Mouse (Mus musculus): ENCODE measurements around the gene Elmo2.

Gene Elmo2

DNA sequence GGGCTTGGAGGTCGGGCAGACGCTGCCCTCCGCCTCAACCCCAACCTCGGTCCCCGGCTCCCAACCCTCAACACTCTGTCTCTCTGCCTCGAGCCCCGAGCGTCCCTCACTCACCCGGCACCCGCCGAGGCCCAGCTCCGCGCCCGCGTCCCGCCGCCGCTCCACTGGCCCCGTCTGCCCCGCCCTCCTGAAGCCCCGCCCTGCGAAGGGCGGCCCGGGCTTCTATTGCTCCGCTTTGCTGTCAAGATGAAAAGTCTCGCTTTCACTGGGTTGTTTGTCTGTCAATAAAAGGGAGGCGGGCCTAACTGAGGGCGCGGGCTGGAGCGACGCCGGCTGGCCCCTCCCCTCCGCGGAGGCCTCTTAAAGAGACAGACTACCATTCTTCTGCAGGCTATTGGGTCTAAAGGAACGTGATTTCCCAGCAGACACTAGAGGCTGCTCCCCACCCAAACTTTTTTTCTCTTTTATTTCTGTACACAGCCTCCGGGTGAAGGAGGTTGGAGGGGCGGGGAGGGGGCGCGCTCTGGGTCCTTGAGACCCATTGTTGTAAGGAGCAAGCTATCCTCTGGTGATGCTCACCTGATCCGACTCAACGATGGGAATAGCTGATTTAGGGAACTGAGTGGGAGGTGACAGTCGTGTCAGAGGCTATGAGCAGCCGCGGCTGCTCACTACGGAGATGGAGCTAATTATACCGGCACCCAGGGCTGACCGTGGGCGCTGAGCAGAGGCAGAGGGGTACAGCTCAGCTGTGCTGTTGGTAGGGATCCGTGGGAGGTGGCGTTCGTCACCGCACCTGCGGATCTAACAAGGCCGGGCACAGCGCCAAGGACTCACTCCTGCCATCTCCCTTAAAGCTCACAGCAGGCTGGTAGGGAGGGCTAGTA, at the start of gene Elmo2:
TSS of gene Elmo2 (minus strand) at position 176 of the 887 bp plus-strand sequence.
- peak; percentile 89 for DNase-seq (ENCODE audit: extremely low read depth, low read depth)

GRCm38 (mm10) chr2:165376001-165376400, 49.7 kb upstream of the Elmo2 start:
- DNase-seq (ENCODE audit: extremely low read depth, low read depth): peak; percentile 66

- DNase-seq (ENCODE audit: extremely low read depth, low read depth): no peak
Measured at GRCm38 (mm10) chr2:165375478-165375877, 49.2 kb upstream of the Elmo2 start.

DNA sequence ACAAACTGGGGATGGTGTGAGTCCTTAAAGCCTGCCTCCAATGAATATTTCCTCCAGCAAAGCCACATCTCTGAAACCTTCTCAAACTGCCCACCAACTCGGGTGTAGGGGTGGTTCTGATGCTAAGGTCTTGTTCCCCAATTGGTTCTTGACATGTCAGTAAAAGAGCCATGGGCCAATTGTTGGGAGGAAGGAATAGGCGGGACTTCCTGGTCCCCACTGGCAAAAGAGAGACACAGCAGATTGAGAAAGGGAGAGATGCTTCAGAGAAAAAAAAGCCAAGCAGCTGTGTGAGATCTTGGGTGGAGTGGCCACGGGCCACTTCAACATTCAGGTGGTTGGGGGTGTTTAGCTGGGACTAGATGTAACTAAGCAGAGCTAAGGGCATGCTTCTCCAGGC, 44.8 kb upstream of the Elmo2 start:
- DNase-seq (ENCODE audit: extremely low read depth, low read depth): peak; percentile 46

- peak; percentile 75 for DNase-seq (ENCODE audit: extremely low read depth, low read depth)
Measured at GRCm38 (mm10) chr2:165370348-165370747, 44.1 kb upstream of the Elmo2 start.

- no peak for DNase-seq (ENCODE audit: extremely low read depth, low read depth)
Measured at GRCm38 (mm10) chr2:165368496-165368895, 42.2 kb upstream of the Elmo2 start, which contains the start of gene Zfp663. Zfp663 (minus strand) TSS chr2:165368729.

DNA sequence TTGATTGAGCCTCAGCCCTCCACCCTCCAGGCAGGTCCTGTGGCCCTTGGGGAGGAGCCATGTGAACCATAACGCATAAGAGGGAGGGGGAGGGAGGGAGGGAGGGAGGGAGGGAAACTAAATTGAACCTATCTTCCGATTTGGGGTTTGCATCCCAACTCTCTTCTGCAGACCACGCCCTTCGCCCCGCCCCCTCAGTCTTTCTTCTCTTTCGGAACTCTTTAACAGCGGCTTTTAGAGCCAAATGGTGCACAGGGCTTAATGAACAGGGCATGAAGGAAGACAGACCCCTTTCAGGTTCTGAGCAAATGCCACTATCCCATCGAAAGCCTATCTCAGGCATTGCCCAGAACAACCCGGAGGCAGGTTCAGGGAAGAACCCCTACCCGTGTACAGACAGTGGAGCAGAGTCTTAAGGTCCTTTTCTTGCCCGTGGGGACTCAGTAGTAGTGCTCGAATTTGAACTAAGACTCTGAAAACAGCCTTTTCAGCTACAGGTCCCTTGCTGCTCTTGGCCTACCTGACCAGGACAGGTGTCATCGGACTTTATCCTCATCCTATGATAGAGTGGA, 41.7 kb upstream of the Elmo2 start:
- peak; percentile 45 for DNase-seq (ENCODE audit: extremely low read depth, low read depth)

GRCm38 (mm10) chr2:165367047-165367520, 40.8 kb upstream of the Elmo2 start:
- peak; percentile 84 for DNase-seq (ENCODE audit: extremely low read depth, low read depth)

DNA sequence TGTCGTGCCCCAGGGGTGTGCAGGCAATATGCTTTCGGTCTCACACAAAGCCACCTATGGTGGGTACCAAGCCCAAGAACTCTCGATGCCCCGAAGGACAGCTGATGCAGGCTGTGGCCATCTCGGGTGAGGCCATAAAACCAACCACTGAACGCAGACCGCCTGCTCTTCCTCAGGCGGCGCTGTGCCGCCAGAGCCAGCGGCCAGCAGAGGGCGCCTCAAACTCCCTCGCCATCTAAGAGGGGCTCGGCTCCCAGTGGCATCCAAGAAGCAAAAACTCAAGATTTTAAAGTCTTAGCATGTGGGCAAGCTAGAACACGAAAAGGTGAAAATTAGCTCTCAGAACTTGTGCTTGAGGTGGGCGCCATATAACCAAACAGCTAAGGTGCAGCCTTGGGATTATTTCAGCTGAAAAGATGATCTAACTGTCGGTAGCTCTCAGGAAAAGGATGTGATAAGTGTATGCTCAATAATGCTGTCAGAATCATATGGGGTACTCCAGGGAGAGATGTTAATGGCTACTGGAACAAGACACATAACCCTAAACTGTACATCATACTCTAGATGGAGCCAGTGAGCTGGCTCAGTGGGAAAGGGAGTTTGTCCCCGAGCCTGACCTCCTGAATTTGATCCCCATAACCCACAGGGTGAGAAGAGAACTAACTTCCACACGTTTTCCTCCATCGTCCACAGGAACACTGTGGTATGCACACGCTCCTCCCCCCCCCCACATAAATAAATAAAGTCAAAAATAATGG, 38.2 kb upstream of the Elmo2 start:
- DNase-seq (ENCODE audit: extremely low read depth, low read depth): peak; percentile 44

DNA sequence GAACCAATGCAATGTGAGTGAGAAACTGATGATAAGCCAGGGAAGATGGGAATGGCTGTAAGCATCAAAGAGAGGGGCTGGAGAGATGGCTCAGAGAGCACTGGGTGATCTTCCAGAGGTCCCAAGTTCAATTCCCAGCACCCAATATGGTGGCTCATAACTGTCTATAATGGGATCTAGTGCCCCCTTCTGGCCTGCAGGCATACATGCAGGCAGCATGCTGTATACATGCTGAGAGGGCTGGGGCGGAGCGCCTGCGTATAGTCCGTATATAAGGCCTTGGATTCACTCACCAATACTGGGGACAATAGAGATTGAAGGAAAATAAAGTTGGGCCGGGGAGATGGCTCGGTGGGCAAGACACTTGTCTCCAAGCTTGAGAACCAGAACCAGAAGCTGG, 37.0 kb upstream of the Elmo2 start:
- no peak for DNase-seq (ENCODE audit: extremely low read depth, low read depth)

GRCm38 (mm10) chr2:165360861-165361260, 34.6 kb upstream of the Elmo2 start:
- DNase-seq (ENCODE audit: extremely low read depth, low read depth): peak; percentile 57

GRCm38 (mm10) chr2:165351828-165352513, 25.7 kb upstream of the Elmo2 start:
- no peak for DNase-seq (ENCODE audit: extremely low read depth, low read depth)

- no peak for DNase-seq (ENCODE audit: extremely low read depth, low read depth)
Measured at GRCm38 (mm10) chr2:165349466-165349865, 23.2 kb upstream of the Elmo2 start.

DNA sequence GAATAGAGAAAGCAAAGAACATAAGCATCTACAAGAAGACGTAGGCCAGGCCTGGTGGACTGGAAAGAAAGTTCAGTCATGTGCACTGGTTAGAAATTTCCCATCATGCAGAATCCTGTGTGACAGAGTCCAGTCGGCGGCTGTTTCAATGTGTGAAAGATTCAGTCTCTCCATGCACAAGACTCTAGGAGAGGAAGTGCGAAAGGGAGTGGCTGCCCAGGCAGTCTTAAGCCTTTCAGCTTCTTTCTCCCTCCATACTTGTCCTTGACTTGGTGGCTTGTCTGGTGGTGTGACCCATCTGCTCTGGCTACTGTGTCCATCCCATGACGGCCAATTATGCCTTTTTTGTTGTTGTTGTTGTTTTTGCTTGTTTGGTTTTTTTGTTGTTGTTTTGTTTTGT, 19.9 kb upstream of the Elmo2 start:
- no peak for DNase-seq (ENCODE audit: extremely low read depth, low read depth)

DNA sequence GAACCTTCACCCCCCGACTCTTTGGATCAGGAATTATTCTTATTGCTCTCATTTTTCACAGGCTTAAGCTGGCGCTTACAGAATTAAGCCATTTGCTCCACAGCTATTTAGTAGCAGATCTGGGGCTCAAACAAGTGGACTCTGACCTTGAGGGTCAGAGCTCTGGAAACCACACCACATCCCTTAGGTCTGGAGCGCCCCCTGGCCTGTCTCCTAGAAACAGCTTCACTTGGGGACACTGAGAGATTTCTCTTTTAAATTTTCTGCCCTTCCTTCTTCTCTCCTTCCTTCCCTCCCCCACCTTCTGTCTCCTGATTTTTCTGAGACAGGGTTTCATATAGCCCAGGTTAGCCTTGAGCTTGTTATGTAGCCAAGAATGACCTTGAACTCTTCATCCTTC, 10.9 kb upstream of the Elmo2 start:
- no peak for DNase-seq (ENCODE audit: extremely low read depth, low read depth)

DNA sequence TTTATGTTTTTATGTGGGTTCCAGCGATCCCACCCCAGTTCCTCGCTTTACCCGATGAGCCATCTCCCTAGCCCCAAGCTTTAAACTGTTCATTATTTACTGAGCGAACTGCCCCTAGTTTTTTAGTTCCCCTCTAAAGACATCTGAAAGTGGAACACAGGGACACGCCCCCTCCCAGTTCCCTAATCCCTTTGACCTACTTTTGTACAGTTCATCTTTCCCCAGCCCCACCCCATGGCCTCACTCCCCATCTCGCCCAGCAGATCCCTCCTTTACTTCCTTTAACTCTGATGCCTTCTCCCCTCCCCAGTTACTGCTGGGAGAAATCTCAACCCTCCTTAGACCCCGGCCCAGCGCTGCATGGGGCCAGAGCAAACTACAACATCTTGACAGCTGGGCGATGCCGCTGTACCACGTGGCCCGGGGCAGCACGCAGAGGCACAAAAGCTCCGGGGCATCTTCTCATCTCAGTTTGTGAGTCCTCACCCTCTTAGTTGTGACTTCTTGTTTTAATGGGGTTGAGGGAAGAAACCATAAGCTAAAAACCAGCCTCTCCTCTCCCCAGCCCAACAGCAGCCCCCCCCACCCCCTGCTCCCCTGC, 6.4 kb upstream of the Elmo2 start:
- DNase-seq (ENCODE audit: extremely low read depth, low read depth): peak; percentile 46

GRCm38 (mm10) chr2:165329703-165330102, 3.4 kb upstream of the Elmo2 start:
- peak; percentile 78 for DNase-seq (ENCODE audit: extremely low read depth, low read depth)

DNA sequence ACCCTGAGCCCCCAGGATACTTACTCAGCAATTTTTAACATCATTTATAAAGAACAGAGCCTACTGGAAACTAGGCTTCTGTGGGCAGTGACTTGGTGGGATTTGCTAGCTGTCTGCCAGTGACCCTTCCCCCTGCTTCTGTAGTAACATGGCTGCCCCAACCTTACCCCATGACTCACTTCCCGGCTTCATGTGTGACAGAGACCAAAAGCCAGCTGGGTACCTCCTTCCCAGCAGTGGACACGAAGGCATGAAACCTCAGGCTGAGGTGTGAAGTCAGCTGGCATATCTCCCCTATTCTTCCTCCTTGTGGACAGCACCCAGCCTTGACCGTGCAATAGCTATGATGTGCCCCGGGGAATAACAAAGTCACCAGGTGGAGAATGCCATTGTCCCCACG, 2.5 kb upstream of the Elmo2 start:
- DNase-seq (ENCODE audit: extremely low read depth, low read depth): no peak

DNA sequence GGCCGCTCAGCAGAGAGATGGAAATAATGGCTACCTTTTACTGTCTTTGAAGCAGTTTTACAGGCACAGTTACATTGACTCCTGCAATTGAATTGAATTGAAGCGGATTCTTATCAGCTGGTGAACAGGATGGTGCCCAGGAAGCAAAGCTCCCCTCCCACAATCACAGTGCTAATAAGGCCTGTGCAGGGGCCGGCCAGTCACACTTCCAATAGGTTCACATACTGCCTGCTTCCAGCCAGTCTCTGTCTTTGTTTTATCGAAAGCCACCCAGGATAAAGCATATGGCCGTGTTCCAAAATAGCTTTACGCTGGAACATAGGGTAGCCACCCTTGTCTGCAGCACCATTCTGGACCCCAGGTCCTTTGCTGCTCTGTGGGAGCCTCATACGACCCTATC, 1.1 kb upstream of the Elmo2 start:
- peak; percentile 60 for DNase-seq (ENCODE audit: extremely low read depth, low read depth)

GRCm38 (mm10) chr2:165325521-165326303, 567 bp downstream of the Elmo2 start:
- no peak for DNase-seq (ENCODE audit: extremely low read depth, low read depth)

Data from MEL-GATA-1-ER (cell line).